Mouse (Mus musculus) layer of hippocampus, adult 18-20 months (tissue): Measurements from ENCODE around the gene 0610012G03Rik. TPM values are rescaled to one million over a fixed set of nuclear protein-coding genes. Genes with fewer than 3 reads are reported as not detected.
"Not testable (repeated sequence)": the region's sequence is repeated elsewhere in the genome, so short reads cannot be mapped to it uniquely, and the experiment has no call there.

Experiments
- DNase-seq, 2 experiments: peaks; one replicate each; pipeline ENCODE4 v3.0.0; 2022; ENCODE audit warnings: low spot score in 2 of 2
- long read RNA-seq: library from polyadenylated mRNA; stranded (forward); transcript quantifications from one replicate; pipeline ENCODE4 v2.0.0, GENCODE M21; 2021
- total RNA-seq, 2 experiments: library from RNA; stranded (reverse); gene quantifications; 2 replicates each; pipeline ENCODE4 v1.2.3; 2021

Gene 0610012G03Rik
- 10 to 100 TPM; 41.2 to 41.5 TPM for total RNA-seq
- long read RNA-seq, transcript 0610012G03Rik-201 (1 exons, 1,445 nt), result major isoform, 69 of 69 reads
- long read RNA-seq, partial matches to known transcripts, result 0 of 69 reads
- long read RNA-seq, other reads (novel, unspliced or antisense), result 0 of 69 reads

DNA sequence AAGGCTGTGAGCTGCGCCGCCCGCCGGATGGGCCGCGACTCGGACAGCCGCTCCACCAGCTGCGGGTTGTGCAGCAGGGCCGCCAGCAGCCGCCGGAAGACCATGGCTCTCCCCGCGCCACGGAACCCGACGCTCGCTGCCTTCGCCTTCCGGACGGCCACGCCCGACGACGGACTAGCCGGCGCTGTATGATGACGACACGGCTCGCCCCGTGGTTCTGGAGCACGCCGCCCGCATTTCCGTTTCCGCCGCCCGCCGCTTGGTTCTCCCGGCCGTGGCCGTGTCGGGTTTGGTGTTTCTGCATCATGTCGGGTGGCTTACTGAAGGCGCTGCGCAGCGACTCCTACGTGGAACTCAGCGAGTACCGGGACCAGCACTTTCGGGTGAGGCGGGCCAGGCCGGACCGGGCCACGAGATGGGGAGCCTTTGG, at the start of gene 0610012G03Rik, which contains the start of gene Ncbp2:
0610012G03Rik (minus strand) TSS at position 150 of the 430 bp plus-strand sequence.
Ncbp2 (plus strand) TSS at position 169 of the 430 bp plus-strand sequence.
- DNase-seq, result peak; percentile 94 to 97

DNA sequence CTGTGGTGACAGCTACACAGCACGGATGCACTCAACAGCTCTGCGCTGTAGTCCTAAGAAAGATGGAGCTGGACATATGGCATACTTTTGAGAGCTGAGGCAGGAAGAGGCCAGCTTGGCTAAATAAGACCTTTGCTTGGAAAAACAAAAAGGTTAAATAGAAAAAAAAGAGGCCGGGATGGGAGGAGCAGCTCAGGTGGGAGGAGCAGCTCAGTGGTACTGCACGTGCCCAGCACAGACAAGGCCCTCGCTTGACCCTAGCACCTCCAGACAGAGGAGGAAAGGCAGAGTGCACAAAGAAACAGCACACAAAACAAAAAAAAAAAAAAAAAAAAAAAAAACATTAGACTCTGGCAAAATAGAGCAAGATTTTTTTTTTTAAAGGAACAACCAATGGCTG, 48.1 kb upstream of the 0610012G03Rik start:
- no peak for DNase-seq

DNA sequence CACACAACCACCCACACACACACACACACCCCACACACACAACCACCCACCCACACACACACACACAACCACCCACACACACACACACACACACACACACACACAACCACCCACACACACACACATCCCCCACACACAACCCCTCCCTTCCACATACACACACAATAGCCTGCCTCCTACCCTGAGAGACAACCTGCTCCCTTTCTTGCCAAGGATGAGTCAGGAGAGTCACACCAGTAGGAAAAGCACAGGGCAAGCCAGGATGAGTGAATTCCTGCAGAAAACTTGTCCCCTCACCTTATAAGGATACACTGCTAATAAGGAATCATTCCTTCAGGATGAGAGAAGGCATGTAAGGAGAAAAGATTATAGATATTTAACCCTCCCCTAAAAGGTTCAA, 45.7 kb upstream of the 0610012G03Rik start:
- no peak for DNase-seq

DNA sequence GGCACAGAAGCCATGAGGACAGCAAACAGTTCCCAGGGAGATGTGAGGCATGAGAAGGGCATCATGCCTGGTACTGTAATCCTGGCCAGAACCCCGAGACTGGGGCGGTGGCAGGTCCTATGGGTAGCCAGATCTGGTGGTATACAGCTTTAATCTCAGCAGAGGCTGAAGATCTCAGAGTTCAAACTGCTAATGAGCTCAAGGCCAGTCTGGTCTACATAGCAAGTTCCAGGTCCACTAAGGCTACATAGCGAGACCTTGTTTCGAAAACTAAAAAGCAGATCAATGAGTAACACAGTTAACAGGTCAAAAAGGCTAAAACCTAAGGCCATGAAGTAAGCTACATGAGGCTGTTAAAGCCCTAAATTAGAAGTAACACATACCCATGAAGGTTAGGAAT, 44.9 kb upstream of the 0610012G03Rik start:
- DNase-seq, result no peak

DNA sequence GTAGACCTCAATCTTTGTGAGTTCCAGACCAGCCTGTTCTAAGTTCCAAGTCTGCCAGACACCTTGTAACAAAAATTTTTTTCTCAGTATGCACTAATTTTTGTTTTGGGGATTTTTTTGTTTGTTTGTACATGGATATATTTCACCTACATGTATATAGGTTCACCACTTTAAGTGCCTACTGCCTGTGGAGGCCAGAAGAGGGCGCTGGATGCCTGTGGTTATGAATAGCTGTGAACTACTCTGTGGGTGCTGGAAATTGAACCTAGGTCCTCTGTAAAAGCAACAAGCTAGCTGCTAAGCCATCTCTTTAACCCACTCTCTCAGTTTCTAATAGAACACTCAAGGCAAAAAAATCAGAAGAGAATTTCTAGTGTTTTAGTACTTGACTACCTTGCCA, 43.7 kb upstream of the 0610012G03Rik start:
- no peak for DNase-seq

DNA sequence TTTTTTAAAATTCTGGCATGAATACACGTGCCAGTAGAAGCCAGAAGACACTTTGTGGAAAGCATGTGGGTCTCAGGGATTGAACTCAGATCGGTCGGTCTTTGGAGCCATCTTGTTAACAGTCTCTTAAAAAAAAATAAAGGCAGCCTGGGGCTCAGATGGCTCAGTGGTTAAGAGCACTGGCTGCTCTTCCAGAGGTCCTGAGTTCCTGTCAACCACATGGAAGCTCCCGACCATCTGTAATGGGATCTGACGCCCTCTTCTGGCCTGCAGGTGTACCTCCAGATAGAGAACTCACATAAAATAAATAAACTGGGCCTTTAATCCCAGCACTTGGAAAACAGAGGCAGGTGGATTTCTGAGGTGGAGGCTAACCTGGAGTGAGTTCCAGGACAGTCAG, 32.7 kb upstream of the 0610012G03Rik start:
- no peak for DNase-seq

DNA sequence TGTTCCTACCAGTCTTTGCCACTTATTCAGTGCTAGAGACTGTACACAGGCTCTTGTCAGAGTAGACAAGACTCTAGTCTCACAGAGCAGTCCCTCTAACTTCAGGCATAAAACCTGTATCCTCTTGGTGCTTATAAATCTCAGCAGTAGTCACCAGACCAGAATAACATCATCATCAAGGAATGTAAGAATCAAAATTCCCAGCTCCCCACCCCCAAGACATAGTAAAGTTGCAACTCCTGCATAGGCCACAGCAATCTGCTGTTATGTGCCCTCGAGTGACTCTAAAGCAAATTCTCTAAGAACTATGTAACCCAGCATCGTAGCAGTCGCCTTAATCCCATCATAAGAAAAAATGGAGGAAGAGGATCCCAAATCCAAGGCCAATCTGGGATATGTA, 31.2 kb upstream of the 0610012G03Rik start:
- DNase-seq, result no peak

DNA sequence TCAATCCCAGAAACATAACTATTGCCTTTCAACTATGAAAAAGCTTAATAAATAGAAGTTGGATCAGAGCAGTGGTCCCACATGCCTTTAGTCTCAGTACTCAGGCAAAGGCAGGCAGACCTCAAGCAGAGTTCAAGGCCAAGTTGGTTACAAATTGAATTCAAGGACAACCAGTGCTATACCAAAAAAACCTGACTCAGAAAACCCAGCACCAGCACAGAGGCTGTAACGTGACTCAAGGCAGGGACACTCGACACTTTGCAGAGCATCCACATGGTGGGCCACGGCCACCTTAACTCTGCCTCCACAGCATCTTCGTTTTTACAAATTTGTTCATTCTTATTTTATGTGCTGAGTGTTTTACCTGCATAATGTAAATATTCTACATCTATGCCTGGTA, 27.0 kb upstream of the 0610012G03Rik start:
- no peak for DNase-seq

DNA sequence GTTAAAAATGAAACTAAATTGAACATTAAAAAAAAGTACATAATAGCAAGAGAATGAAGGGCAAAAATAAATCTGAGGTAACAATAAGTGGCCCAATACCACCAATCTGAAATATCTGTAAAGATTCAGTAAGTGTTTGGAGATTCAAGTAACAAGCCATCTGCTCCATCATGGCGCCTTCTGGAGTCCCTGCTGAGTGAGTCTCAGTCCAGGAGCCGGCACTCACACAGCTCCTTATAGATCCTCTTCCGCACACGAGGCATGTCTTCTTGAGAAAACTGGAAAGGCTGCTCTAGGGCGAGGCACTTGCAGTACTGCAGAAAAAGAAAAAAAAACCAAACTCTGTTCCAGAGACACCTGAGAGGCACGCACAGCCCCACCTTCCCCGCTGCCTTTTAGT, 14.9 kb upstream of the 0610012G03Rik start:
- peak in 1 of 2 experiments; percentile 67 for DNase-seq

DNA sequence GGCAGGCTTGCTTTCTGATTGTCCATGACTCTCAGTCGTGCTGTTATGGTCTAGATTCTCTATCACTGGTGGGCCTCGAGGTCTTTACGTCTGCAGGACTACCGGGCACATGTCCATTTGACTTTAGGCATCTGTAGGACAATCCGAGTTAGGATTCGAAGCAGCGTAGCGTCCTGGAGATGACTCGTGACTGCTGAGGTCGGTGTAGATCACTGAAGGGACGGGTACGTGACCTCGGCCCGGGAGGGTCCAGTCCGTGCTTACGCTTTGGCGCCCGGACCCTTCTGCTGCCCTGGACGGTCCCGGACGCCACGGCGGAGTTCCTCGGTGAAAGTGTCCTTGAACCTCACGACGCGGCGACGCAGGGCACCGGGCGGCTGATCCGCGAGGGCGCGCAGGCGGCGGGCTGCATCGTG, 385 bp downstream of the 0610012G03Rik start:
- DNase-seq, result peak in 1 of 2 experiments; percentile 51

DNA sequence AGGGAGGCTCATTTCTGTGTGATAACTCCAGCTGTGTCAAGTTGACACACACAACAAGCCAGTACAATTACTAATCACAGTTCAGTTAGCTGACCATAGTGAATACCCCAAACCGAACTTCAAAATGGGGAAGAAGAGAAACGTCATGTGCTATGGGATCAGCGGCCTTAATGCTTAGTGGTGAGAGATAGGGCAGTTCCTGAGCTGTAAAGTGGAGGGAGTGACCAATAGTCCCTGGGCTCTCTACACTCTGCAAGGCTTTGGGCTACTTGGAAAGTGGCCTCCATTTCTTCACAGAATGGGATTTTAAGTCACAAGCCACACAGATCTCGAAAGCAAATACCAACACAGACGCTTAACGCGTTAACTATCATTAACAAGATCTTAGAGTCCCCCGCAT, 961 bp downstream of the 0610012G03Rik start:
- no peak for DNase-seq

DNA sequence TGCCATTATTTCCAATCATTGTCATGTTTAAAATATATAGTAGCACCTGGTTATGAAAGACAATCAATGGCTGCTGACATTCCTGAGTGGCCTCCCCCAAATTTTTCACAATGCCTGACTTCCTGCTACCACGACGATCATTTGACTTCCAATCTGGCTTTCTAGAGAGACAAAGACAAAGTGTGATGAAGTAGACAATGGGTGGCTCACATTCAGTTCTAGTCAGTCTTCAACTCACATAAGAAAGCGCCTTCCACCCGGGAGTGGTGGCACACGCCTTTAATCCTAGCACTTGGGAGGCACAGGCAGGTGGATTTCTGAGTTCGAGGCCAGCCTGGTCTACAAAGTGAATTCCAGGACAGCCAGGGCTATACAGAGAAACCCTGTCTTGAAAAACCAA, 2.3 kb downstream of the 0610012G03Rik start:
- not testable (repeated sequence) for DNase-seq

DNA sequence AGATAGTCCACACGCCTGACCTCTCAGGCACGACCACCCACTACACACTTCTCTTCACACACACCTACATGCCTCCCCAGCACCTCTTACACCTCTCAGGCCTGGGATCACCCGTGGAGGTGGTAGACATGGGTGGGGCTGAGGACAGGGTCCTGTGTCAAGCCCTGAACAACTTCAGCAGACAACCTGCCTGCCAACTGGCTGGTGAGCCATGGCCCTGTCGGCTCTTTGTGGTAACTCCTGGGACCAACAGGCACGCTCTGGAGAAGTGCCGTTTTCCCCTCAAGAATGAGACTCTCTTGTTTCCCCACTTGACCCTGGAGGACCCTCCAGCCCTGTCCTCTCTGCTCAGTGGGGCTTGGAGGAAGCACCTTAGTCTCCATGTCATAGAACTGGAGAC, 2.9 kb downstream of the 0610012G03Rik start:
- no peak for DNase-seq

DNA sequence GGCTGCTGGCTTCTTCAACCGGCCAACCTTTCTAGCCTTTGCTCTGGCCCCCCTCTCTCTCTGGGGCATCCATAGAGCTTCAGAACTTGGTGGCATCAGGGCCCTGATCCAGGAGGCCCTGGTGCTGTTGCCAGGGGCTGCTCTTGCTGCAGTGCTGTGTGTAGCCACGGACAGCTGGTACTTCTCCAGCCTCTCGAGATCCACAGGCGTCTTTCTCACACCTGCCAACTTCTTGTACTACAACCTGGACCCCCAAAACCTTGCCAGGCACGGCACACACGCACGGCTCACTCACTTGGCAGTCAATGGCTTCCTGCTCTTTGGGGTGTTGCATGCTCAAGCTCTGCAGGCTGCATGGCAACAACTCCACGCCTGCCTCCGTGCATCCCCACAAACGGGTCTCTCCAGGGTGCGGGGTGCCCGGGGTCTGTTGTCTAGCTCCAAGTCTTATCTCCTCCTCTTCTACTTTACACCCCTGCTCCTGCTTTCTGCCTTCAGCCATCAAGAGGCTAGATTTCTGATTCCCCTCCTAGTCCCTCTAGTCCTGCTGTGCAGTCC, 3.5 kb downstream of the 0610012G03Rik start:
- DNase-seq, result no peak

DNA sequence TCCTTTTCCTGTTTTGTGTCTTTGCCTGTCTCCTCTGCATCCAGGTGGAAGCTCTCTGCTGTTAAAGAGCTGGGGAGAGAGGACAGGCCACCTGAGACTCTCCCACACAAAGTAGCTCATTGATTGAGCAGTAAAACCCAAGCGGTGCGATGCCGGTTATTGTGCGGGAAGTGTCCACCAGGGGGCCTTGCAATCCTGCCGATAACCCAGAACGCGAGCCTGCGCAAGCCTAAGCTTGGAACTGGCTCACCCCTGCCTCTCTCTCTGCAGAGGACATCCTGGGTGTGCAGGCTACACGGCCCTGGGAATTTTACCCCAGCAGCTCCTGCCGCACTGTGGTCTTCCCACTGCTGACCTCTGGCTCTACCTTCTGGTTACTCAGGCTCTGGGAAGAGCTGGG, 4.3 kb downstream of the 0610012G03Rik start:
- peak; percentile 72 to 90 for DNase-seq

DNA sequence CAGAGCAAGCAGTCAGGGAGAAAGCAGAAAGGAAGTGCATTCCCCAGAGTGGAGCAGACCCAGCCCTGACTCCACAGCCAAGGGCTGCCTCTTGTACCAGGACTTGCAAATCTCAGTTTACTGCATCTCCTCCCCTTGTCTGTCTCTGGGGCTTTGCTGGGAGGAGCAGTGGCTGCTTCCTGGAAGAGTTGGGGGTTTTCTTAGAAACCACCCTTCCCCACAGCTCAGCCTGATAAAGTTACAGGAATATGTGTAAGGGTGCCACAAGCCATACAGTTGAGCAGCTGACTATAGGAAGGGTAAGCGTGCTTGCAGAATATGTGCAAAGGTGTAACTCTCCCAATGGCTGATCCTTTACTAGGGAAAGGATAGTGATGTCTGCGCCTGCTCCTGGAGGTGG, 7.7 kb downstream of the 0610012G03Rik start:
- DNase-seq, result no peak

DNA sequence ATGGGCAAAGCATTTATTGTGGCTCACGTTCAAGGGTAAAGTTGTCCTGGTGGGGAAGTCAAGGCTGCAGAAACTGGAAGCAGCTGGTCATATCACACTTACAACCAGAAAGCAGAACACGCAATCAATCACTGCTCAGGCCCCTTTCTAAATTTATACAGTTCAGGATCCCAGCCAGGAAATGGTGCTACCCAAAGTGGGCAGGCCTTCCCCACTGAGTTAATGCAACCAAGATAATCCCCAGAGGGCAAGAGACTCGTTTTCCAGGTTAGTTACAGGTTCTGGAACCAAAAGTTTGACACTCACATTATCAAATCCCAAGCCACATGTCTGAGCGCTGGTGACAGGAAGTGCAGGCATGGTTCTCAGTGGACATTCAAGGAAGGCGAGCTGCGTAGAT, 9.4 kb downstream of the 0610012G03Rik start:
- no peak for DNase-seq

DNA sequence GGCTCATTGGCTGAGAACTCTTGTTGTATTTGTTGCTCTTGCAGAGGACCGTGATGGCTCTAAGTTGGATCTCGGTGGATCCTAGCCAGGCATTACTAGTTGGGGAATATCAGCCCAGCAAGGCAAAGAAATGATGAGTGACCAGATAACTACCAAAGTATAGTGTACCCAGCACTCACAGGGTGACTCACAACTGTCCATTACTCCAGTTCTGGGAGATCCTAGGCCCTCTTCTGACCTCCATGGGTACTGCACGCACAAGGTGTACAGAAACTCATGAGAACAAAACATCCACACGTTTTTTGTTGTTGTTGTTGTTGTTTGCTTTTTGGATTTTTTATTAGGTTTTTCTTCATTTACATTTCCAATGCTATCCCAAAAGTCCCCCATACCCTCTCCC, 11.7 kb downstream of the 0610012G03Rik start:
- DNase-seq, result no peak

DNA sequence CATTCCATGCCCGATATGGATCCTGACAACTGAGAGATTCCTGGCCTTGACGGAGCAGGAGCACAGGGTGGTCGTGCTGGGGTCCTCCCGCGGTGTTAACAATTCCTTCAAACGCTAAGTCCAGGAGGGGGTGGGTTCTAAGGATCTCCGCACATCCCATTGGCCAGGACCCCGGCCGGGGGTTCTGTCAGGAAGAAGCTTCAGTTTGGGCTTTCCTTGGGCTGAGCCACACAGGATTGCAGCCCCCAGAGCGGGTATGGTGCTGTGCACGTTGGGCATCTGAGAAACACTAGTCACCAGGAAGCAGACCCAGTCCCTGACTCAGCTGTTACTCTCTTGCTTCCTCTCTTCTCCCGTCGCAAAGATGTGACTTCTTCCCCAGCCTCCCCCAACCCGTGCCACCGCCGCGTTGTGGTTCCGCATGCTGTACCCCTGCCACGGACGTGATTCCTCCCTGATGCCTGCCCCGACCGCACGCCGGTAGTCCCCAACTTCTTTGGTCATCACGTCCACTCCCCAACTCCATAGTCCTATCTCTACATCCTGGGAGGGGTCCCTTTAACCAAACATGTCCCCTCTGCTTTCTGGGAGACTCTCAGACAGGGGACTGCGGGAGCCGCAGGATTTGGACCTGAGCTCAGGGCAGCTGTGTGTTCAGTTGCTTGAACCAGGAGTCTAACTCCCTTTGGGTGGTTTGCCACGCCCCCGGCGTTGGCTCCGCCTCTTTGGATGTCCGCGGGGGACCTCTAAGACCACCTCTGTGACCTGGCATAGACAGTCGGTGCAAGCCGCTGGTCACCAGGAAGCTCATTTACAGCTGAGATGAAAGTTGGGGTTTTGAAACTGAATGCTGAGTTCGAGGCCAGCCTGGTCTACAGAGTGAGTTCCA, 13.0 kb downstream of the 0610012G03Rik start:
- DNase-seq, result peak in 1 of 2 experiments; percentile 39

DNA sequence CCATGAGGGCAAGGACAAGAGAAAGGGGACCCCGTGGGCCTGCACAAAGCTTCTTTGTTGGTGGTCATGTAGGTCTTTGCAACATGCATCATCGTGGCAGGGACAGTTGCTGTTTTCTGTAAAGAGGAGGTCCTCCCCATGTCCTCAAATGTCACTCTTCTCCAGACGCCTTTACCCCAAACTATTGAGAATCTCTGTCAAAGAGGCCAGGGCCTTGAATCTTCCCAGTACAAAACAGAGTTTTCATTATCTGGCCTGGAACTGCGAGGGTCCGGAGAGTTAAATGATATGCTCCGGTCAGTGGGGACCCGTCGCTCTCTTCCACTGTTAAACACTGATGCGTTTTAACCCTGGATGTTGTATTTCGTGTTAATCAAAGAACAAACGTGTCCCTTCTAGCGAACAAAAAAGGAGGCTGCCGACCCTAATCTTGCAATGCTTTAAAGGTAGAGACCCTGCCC, 13.7 kb downstream of the 0610012G03Rik start:
- DNase-seq, result no peak

DNA sequence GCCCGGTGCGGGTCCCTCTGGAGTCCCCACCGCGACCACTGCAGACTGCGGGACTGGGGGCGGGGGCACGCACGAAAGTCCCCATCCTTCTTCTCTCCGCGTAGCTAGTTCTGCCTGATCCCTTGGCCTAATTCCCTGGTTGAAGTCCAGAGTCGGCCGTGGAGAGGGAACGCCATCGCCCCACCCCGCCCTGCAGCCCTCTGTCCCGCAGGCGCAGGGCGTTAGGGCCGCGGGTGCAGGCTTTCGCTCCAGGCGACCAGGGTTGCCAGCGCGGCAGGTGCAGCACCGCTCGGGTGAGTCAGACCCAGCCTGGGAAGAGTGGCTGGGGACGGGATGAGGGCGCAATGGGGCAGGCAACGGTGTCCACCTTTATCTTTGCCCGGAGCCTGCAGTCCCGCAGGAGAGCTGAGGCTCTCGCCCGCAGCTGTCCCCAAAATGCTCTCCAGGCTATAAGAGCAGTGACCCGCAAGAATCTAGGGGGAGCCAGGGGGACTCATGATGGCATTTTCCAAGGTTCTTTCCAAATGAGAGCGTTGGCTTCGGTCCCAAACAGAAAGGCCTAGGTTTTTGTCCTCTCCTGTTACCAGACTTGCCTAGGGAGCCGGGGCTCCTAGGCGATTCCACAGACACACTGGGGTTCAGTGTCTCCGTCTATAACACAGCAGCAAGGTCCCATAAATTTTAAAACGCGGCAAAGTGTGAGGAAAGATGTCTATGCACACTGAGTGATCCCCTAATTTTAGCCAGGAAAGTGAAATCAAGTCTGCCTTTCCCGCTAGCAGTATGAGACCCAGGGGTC, 14.3 kb downstream of the 0610012G03Rik start, which contains the start of gene Pigz:
Pigz (plus strand) TSS at position 101 of the 799 bp plus-strand sequence.
- DNase-seq, result peak in 1 of 2 experiments; percentile 60
